Mouse (Mus musculus) hindbrain, embryonic 15.5 days (tissue): ENCODE data around the gene Thsd1. TPM values are rescaled to one million over a fixed set of nuclear protein-coding genes. Genes with fewer than 3 reads are reported as not detected.

Experiments
- ATAC-seq: fragments of 200-750 bp; cut with Nextera tagmentation; 2 replicates; pipeline ENCODE4 v1.8.0; 2017; ENCODE audit warnings: low read depth, moderate number of reproducible peaks, moderate TSS enrichment; ENCODE audit not compliant: low FRiP score
- H3K27ac ChIP-seq: fragments of 300-500 bp; sonication (generic); replicated peaks from 2 replicates; pipeline ENCODE4 v1.5.1; 2015; ENCODE audit warnings: mild to moderate bottlenecking, inconsistent platforms
- H3K27me3 ChIP-seq: fragments of 300-500 bp; sonication (generic); 2 replicates; pipeline ENCODE4 v1.6.1; 2015; ENCODE audit warnings: control low read depth, inconsistent platforms
- H3K36me3 ChIP-seq: fragments of 300-500 bp; sonication (generic); 2 replicates; pipeline ENCODE4 v1.6.1; 2015; ENCODE audit warnings: control low read depth, inconsistent platforms
- H3K4me1 ChIP-seq: fragments of 300-500 bp; sonication (generic); replicated peaks from 2 replicates; pipeline ENCODE4 v1.6.1; 2015; ENCODE audit warnings: control low read depth, inconsistent platforms
- H3K4me2 ChIP-seq: fragments of 300-500 bp; sonication (generic); 2 replicates; pipeline ENCODE4 v1.6.1; 2015; ENCODE audit warnings: moderate library complexity, mild to moderate bottlenecking, inconsistent platforms
- H3K4me3 ChIP-seq: fragments of 300-500 bp; sonication (generic); 2 replicates; pipeline ENCODE4 v1.5.1; 2015; ENCODE audit warnings: mild to moderate bottlenecking, inconsistent platforms
- H3K9ac ChIP-seq: fragments of 300-500 bp; sonication (generic); 2 replicates; pipeline ENCODE4 v1.6.1; 2015; ENCODE audit warnings: inconsistent platforms
- H3K9me3 ChIP-seq: fragments of 300-500 bp; sonication (generic); 2 replicates; pipeline ENCODE4 v1.6.1; 2016; ENCODE audit warnings: control low read depth, inconsistent platforms
- WGBS: fragments of 180-500 bp; shearing (Covaris S2); methylation state at CpG from one replicate; pipeline ENCODE4 v1.1.7; 2015; 5-methylcytosine and 5-hydroxymethylcytosine counted together
- polyA plus RNA-seq: library from polyadenylated mRNA; unstranded; fragments of >200 nt; fragmentation: Nextera tagmentation; extraction: Ambion mirVana; gene quantifications from 2 replicates; pipeline ENCODE4 v1.2.1, GENCODE M21; 2015

Gene Thsd1
- polyA plus RNA-seq, 1 experiment from 2014 or later, result 8.1 TPM

DNA sequence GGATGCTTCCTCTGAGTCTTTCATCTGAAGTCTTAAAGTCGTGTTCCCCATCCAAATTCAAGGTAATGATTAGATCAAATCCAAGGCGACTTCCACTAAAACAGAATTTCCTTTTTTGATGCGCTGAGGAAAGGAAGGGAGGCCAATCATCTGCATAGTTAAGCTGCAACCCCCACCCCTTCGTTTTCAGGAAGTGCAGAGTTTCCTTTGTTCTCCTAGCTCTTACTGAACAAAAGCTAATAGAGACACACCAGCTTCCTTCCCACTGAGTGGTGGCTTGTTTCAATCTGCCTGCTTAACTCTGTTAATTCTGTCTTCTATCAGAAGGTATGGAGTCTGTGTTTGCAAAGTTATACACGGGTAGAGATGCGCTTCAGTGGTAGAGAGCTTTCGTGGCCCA, 1.5 kb downstream of the Thsd1 start:
- H3K27ac ChIP-seq, result no peak overlapping the region
- peaks cover 16% of the 10 kb centered on the region for H3K27me3 ChIP-seq
- H3K4me2 ChIP-seq, result no peak overlapping the region
- no peak overlapping the region for H3K9ac ChIP-seq
- no peaks in the 10 kb centered on the region for H3K36me3 ChIP-seq
- H3K4me3 ChIP-seq, result no peak overlapping the region
- 35% methylated on average over 7 of the region's 7 CpGs for WGBS
- ATAC-seq, result no peak
- H3K4me1 ChIP-seq, result peaks cover 10% of the 10 kb centered on the region
- no peaks in the 10 kb centered on the region for H3K9me3 ChIP-seq

GRCm38 (mm10) chr8:22242986-22243385, 15.9 kb downstream of the Thsd1 start:
- WGBS, result 93% methylated on average over 9 of the region's 9 CpGs
- Histone ChIP-seq H3K27me3 (no peaks in the 10 kb centered on the region), H3K4me2 (no peak overlapping the region), H3K4me3 (no peak overlapping the region), H3K27ac (no peak overlapping the region), H3K4me1 (no peaks in the 10 kb centered on the region), H3K9ac (no peak overlapping the region), H3K36me3 (no peaks in the 10 kb centered on the region), H3K9me3 (no peaks in the 10 kb centered on the region)
- ATAC-seq, result no peak

DNA sequence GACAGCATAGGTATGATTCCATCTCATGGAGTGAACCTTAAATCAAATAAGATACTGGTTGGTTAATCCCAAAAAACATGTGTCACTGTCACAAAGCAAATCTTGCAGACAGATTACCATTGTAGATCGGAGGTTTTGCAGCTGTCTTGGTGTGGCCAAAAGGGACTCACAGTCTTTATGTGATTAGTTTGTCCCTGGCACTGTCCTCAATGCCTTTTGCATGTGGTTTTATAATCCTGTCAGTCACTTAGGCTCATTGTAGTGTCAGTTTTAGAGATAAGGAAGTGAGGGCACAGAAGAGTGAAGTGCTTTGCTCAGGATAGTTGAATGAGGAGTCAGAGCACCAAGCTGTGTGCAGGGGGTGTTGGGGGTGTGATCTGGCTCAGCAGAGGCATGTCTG, 18.6 kb downstream of the Thsd1 start:
- H3K4me3 ChIP-seq, result no peak overlapping the region
- WGBS, result 72% methylated on average over 1 of the region's 1 CpGs
- H3K9me3 ChIP-seq, result no peaks in the 10 kb centered on the region
- no peaks in the 10 kb centered on the region for H3K27me3 ChIP-seq
- ATAC-seq, result no peak
- H3K4me1 ChIP-seq, result no peaks in the 10 kb centered on the region
- no peak overlapping the region for H3K27ac ChIP-seq
- no peak overlapping the region for H3K4me2 ChIP-seq
- no peaks in the 10 kb centered on the region for H3K36me3 ChIP-seq
- H3K9ac ChIP-seq, result no peak overlapping the region

- no peaks in the 10 kb centered on the region for H3K4me1 ChIP-seq
- H3K4me3 ChIP-seq, result no peak overlapping the region
- 68% methylated on average over 12 of the region's 12 CpGs for WGBS
- no peak for ATAC-seq
- H3K36me3 ChIP-seq, result no peaks in the 10 kb centered on the region
- no peaks in the 10 kb centered on the region for H3K9me3 ChIP-seq
- no peak overlapping the region for H3K27ac ChIP-seq
- H3K4me2 ChIP-seq, result no peak overlapping the region
- no peaks in the 10 kb centered on the region for H3K27me3 ChIP-seq
- H3K9ac ChIP-seq, result no peak overlapping the region
Observed at GRCm38 (mm10) chr8:22247956-22248355, 20.8 kb downstream of the Thsd1 start.

DNA sequence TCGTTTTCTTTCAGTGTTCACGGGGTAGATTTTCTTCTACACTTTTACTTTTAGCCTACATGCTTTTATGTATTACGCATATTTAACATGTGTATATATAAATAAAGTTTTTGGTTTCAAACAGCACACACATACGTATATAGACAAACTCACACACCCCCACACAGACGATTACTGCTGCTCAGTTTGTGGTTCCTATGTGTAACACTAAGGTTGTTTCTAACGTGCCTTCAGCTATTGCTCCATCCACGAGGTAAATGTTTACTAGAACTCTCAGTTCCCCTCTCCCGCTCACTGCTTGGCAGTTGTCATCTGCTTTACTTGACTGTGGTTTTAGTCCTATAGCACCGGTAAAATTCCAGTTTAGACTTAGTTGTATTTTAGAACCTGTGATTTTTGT, 22.0 kb downstream of the Thsd1 start:
- Histone ChIP-seq H3K9me3 (no peaks in the 10 kb centered on the region), H3K27ac (no peak overlapping the region), H3K4me1 (no peaks in the 10 kb centered on the region), H3K36me3 (no peaks in the 10 kb centered on the region), H3K4me3 (no peak overlapping the region), H3K27me3 (no peaks in the 10 kb centered on the region), H3K4me2 (no peak overlapping the region), H3K9ac (no peak overlapping the region)
- no peak for ATAC-seq
- 85% methylated on average over 9 of the region's 9 CpGs for WGBS

GRCm38 (mm10) chr8:22258946-22259450, 31.9 kb downstream of the Thsd1 start:
- Histone ChIP-seq H3K27me3 (no peaks in the 10 kb centered on the region), H3K9me3 (no peaks in the 10 kb centered on the region), H3K4me3 (no peak overlapping the region), H3K27ac (no peak overlapping the region), H3K9ac (no peak overlapping the region), H3K36me3 (peaks cover 7% of the 10 kb centered on the region; the same call in 1 of the 2 replicates), H3K4me2 (no peak overlapping the region), H3K4me1 (no peaks in the 10 kb centered on the region)
- 86% methylated on average over 18 of the region's 18 CpGs for WGBS
- ATAC-seq, result no peak

DNA sequence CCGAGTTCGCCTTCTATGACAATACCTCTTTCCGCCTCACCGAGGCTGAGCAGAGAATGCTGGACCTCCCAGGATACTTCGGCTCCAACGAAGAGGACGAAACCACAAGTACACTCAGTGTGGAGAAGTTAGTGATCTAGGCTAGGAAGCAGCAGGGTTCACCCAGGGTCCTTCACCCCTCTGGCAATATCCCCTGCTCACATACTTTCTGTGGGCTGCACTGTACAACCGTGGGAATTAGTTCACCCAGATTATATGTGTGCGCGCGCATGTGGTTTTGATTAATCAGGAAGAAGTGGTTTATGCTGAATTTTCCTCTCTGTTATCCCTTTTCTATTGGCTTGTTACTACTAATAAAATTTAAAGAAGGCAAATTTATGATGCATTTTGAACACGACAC, 32.4 kb downstream of the Thsd1 start:
- no peak overlapping the region for H3K27ac ChIP-seq
- ATAC-seq, result no peak
- peaks cover 7% of the 10 kb centered on the region; the same call in 1 of the 2 replicates for H3K36me3 ChIP-seq
- H3K4me2 ChIP-seq, result no peak overlapping the region
- H3K9ac ChIP-seq, result no peak overlapping the region
- H3K4me3 ChIP-seq, result no peak overlapping the region
- no peaks in the 10 kb centered on the region for H3K27me3 ChIP-seq
- H3K4me1 ChIP-seq, result no peaks in the 10 kb centered on the region
- H3K9me3 ChIP-seq, result no peaks in the 10 kb centered on the region
- 64% methylated on average over 12 of the region's 12 CpGs for WGBS

- Histone ChIP-seq H3K9me3 (no peaks in the 10 kb centered on the region), H3K4me2 (no peak overlapping the region), H3K4me3 (no peak overlapping the region), H3K4me1 (no peaks in the 10 kb centered on the region), H3K9ac (no peak overlapping the region), H3K27me3 (no peaks in the 10 kb centered on the region), H3K27ac (no peak overlapping the region), H3K36me3 (peaks cover 7% of the 10 kb centered on the region; the same call in 1 of the 2 replicates)
- ATAC-seq, result no peak
- WGBS, result 59% methylated on average over 9 of the region's 9 CpGs
Observed at GRCm38 (mm10) chr8:22260091-22260722, 33.1 kb downstream of the Thsd1 start.

DNA sequence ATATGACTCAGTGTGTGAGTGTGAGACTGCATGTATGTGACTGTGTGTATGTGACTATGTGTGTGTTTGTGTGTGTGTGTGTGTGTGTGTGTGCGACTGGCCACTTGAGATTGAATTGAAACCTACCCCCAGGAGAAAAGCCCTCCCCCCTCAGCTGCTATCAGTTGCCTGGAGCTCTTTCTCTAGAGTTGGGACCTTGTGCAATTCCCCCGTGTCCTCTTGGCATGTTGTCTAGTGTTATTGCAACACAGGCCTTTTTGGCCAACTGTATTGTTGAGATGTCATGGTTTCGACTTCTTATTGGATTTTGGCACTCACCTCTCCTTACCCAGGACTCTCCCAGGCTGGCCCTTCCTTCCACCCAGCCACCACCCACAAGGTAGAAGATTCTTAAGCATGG, 35.2 kb downstream of the Thsd1 start:
- 94% methylated on average over 3 of the region's 3 CpGs for WGBS
- H3K4me3 ChIP-seq, result no peak overlapping the region
- no peaks in the 10 kb centered on the region for H3K27me3 ChIP-seq
- H3K9ac ChIP-seq, result no peak overlapping the region
- ATAC-seq, result no peak
- H3K9me3 ChIP-seq, result no peaks in the 10 kb centered on the region
- peaks cover 7% of the 10 kb centered on the region; the same call in 1 of the 2 replicates for H3K36me3 ChIP-seq
- no peak overlapping the region for H3K27ac ChIP-seq
- H3K4me1 ChIP-seq, result no peaks in the 10 kb centered on the region
- no peak overlapping the region for H3K4me2 ChIP-seq

- no peaks in the 10 kb centered on the region for H3K9me3 ChIP-seq
- H3K27me3 ChIP-seq, result no peaks in the 10 kb centered on the region
- H3K9ac ChIP-seq, result no peak overlapping the region
- no peak for ATAC-seq
- H3K27ac ChIP-seq, result no peak overlapping the region
- H3K36me3 ChIP-seq, result no peaks in the 10 kb centered on the region
- H3K4me2 ChIP-seq, result no peak overlapping the region
- H3K4me1 ChIP-seq, result no peaks in the 10 kb centered on the region
- no peak overlapping the region for H3K4me3 ChIP-seq
- 89% methylated on average over 6 of the region's 6 CpGs for WGBS
Observed at GRCm38 (mm10) chr8:22264292-22264691, 37.2 kb downstream of the Thsd1 start.

DNA sequence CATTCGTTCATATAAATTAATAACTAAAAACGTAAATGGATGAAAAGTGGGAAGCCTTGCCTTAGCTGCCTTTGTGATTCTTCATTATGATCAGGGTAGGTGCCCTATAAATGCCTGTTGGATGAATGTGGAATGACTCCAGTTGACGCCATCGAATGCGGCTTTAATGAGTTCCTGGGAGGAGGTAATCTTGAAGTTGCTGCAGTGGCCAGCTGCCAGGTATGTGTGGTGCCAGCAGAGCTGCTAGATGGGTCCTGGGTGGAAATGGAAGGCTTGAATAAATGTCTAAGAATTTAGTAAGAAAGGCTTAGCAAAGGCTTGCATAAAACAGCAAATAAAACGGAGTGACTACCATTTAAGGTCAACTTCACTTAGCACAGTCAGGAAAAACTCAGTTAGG, 37.7 kb downstream of the Thsd1 start:
- no peak for ATAC-seq
- H3K36me3 ChIP-seq, result no peaks in the 10 kb centered on the region
- no peak overlapping the region for H3K4me2 ChIP-seq
- H3K27me3 ChIP-seq, result no peaks in the 10 kb centered on the region
- H3K27ac ChIP-seq, result no peak overlapping the region
- no peaks in the 10 kb centered on the region for H3K4me1 ChIP-seq
- H3K9me3 ChIP-seq, result no peaks in the 10 kb centered on the region
- no peak overlapping the region for H3K9ac ChIP-seq
- 78% methylated on average over 6 of the region's 6 CpGs for WGBS
- H3K4me3 ChIP-seq, result no peak overlapping the region

DNA sequence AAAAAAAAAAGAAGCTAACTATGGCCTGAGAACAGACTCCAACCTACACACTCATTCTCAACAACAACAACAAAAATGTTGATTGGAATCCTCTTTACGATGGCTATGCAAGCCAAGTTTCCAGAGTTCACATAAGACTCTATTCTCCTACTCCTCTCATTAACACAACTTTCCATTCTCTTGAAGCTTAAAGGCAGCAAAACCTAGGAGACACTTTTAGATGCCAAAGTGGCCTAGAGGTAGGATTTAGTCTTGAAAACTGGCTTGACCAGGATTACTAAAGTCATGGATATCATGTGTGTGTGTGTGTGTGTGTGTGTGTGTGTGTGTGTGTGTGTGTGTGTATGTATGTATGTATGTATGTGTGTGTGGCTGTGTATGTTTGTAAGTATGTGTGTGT, 38.1 kb downstream of the Thsd1 start:
- ATAC-seq, result no peak
- Histone ChIP-seq H3K27me3 (no peaks in the 10 kb centered on the region), H3K27ac (no peak overlapping the region), H3K4me2 (no peak overlapping the region), H3K9ac (no peak overlapping the region), H3K9me3 (no peaks in the 10 kb centered on the region), H3K4me1 (no peaks in the 10 kb centered on the region), H3K4me3 (no peak overlapping the region), H3K36me3 (no peaks in the 10 kb centered on the region)
- WGBS, result 92% methylated on average over 1 of the region's 1 CpGs

DNA sequence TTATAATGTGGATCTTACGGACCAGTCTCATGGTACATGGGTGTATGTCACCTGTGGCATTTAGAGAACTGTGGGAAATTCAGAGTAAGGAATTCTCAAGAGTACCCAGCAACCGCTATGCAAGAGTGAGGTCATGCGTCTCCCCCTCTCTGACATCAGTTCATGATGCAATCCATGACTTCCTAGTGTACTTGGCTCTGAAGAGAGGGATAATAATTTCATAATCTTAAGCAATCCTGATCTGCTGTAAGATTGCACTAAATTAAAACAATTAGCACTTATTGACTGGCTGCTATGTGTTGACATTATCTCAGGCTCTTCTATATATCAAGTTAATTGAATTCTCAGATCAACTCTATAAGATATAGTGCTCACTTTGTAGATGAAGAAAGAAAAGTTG, 39.7 kb downstream of the Thsd1 start:
- no peaks in the 10 kb centered on the region for H3K4me1 ChIP-seq
- H3K27ac ChIP-seq, result no peak overlapping the region
- H3K9ac ChIP-seq, result no peak overlapping the region
- no peaks in the 10 kb centered on the region for H3K9me3 ChIP-seq
- no peak overlapping the region for H3K4me2 ChIP-seq
- H3K36me3 ChIP-seq, result no peaks in the 10 kb centered on the region
- H3K27me3 ChIP-seq, result no peaks in the 10 kb centered on the region
- 93% methylated on average over 3 of the region's 3 CpGs for WGBS
- ATAC-seq, result no peak
- H3K4me3 ChIP-seq, result no peak overlapping the region
